Mouse (Mus musculus): ENCODE results near the gene Tifab. TPM values are rescaled to one million over a fixed set of nuclear protein-coding genes. Genes with fewer than 3 reads are reported as not detected.

Gene Tifab
- total RNA-seq, 1 experiment from 2014 or later = 1.1 TPM

GRCm38 (mm10) chr13:56139167-56139751, 39.4 kb downstream of the Tifab start:
- DNase-seq = no peak

- DNase-seq = no peak
Observed at GRCm38 (mm10) chr13:56136200-56136599, 42.5 kb downstream of the Tifab start, which contains the start of gene H2afy. H2afy (minus strand) TSS chr13:56136361.

- peak; percentile 96 for DNase-seq
Observed at GRCm38 (mm10) chr13:56135231-56136052, 43.2 kb downstream of the Tifab start.

GRCm38 (mm10) chr13:56134631-56135181, 44.0 kb downstream of the Tifab start:
- DNase-seq = peak; percentile 67

- DNase-seq = no peak
Observed at GRCm38 (mm10) chr13:56134031-56134430, 44.7 kb downstream of the Tifab start.

- peak; percentile 38 for DNase-seq
Observed at GRCm38 (mm10) chr13:56132941-56133340, 45.7 kb downstream of the Tifab start.

GRCm38 (mm10) chr13:56132326-56132936, 46.3 kb downstream of the Tifab start:
- DNase-seq = peak; percentile 37

GRCm38 (mm10) chr13:56130544-56130943, 48.1 kb downstream of the Tifab start:
- DNase-seq = no peak

- DNase-seq = no peak
Observed at GRCm38 (mm10) chr13:56129578-56129977, 49.1 kb downstream of the Tifab start.

GRCm38 (mm10) chr13:56129014-56129413, 49.7 kb downstream of the Tifab start:
- DNase-seq = no peak

GRCm38 (mm10) chr13:56125632-56126031, 53.1 kb downstream of the Tifab start:
- DNase-seq = no peak

Other genes with a start within 250 kb of the Tifab start
- 126 and 140 TPM in 2 replicates for gene H2afy, start 42.5 kb downstream of the Tifab start, total RNA-seq (2021)
- gene Neurog1, start 73.3 kb upstream of the Tifab start, total RNA-seq (2021) = not detected in 2 replicates
- 23.9 and 27.3 TPM in 2 replicates for gene Cxcl14, start 117.7 kb upstream of the Tifab start, total RNA-seq (2021)
- not detected in 2 replicates for gene Gm3045, start 247.7 kb upstream of the Tifab start, total RNA-seq (2021)